Mouse (Mus musculus) effector memory CD4-positive, alpha-beta T cell, adult 5 months (primary cell): ENCODE results near the gene Slc7a8. TPM values are rescaled to one million over a fixed set of nuclear protein-coding genes. Genes with fewer than 3 reads are reported as not detected.

Experiments used
- polyA plus RNA-seq: library from polyadenylated mRNA; unstranded; fragments of 100-300 nt; shearing (Covaris generic); gene quantifications from one replicate; pipeline ENCODE4 v1.2.1, GENCODE M21; 2017

Gene Slc7a8
- not detected for polyA plus RNA-seq

GRCm38 (mm10) chr14:54781610-54782365 lies at the start of gene Slc7a8:
Gene Slc7a8, minus strand, starts transcription at chr14:54781946.

GRCm38 (mm10) chr14:54813991-54814390 lies 32.2 kb upstream of the Slc7a8 start, which contains the start of gene Rnf212b:
Gene Rnf212b, plus strand, starts transcription at chr14:54814141.

GRCm38 (mm10) chr14:54712074-54712473 lies 69.7 kb downstream of the Slc7a8 start, which contains the start of gene Cebpe:
Gene Cebpe, minus strand, starts transcription at chr14:54712174.

GRCm38 (mm10) chr14:54698733-54699132 lies 83.0 kb downstream of the Slc7a8 start, which contains the start of gene Gm29776:
Gene Gm29776, minus strand, starts transcription at chr14:54698833.

GRCm38 (mm10) chr14:54686522-54687143 lies 95.1 kb downstream of the Slc7a8 start, which contains the start of gene Acin1:
Gene Acin1, minus strand, starts transcription at chr14:54686931.

GRCm38 (mm10) chr14:54686063-54686521 lies 95.7 kb downstream of the Slc7a8 start, which contains the start of gene 1700123O20Rik:
Gene 1700123O20Rik, plus strand, starts transcription at chr14:54686216.

Other genes with a start within 250 kb of the Slc7a8 start
- 28.5 TPM for gene Haus4, start 227.3 kb downstream of the Slc7a8 start, polyA plus RNA-seq
- gene Ajuba, start 204.4 kb downstream of the Slc7a8 start, polyA plus RNA-seq, result 0.40 TPM
- gene 4931414P19Rik, start 176.0 kb downstream of the Slc7a8 start, polyA plus RNA-seq, result 0.41 TPM
- 112 TPM for gene Psmb5, start 163.9 kb downstream of the Slc7a8 start, polyA plus RNA-seq
- gene Psmb11, start 160.5 kb downstream of the Slc7a8 start, polyA plus RNA-seq, result not detected
- not detected for gene Gm17606, start 141.0 kb downstream of the Slc7a8 start, polyA plus RNA-seq
- 3.7 TPM for gene Cdh24, start 140.6 kb downstream of the Slc7a8 start, polyA plus RNA-seq
- gene 1700123O20Rik, start 95.7 kb downstream of the Slc7a8 start, polyA plus RNA-seq, result 53.0 TPM
- gene Acin1, start 95.0 kb downstream of the Slc7a8 start, polyA plus RNA-seq, result 106 TPM
- gene Gm29776, start 83.1 kb downstream of the Slc7a8 start, polyA plus RNA-seq, result 0.16 TPM
- gene Cebpe, start 69.8 kb downstream of the Slc7a8 start, polyA plus RNA-seq, result not detected
- gene Rnf212b, start 32.2 kb upstream of the Slc7a8 start, polyA plus RNA-seq, result not detected
- 7.2 TPM for gene Homez, start 89.0 kb upstream of the Slc7a8 start, polyA plus RNA-seq
- gene Ppp1r3e, start 95.6 kb upstream of the Slc7a8 start, polyA plus RNA-seq, result 2.8 TPM
- gene Bcl2l2, start 101.4 kb upstream of the Slc7a8 start, polyA plus RNA-seq, result 0.16 TPM
- gene Gm20521, start 101.5 kb upstream of the Slc7a8 start, polyA plus RNA-seq, result not detected
- gene Pabpn1, start 110.6 kb upstream of the Slc7a8 start, polyA plus RNA-seq, result 198 TPM
- gene Slc22a17, start 131.2 kb upstream of the Slc7a8 start, polyA plus RNA-seq, result 1.7 TPM
- not detected for gene Efs, start 144.2 kb upstream of the Slc7a8 start, polyA plus RNA-seq
- gene Il25, start 150.7 kb upstream of the Slc7a8 start, polyA plus RNA-seq, result not detected
- gene Cmtm5, start 154.3 kb upstream of the Slc7a8 start, polyA plus RNA-seq, result not detected
- not detected for gene Myh6, start 185.0 kb upstream of the Slc7a8 start, polyA plus RNA-seq
- gene Gm17428, start 195.0 kb upstream of the Slc7a8 start, polyA plus RNA-seq, result not detected
- not detected for gene Myh7, start 212.7 kb upstream of the Slc7a8 start, polyA plus RNA-seq
- 107 TPM for gene Ngdn, start 233.5 kb upstream of the Slc7a8 start, polyA plus RNA-seq